Mouse (Mus musculus) forebrain, postnatal 0 days (tissue): ENCODE results near the gene Gm49340. TPM values are rescaled to one million over a fixed set of nuclear protein-coding genes. Genes with fewer than 3 reads are reported as not detected.
"Not testable (repeated sequence)": the region's sequence is repeated elsewhere in the genome, so short reads cannot be mapped to it uniquely, and the experiment has no call there.

Experiments
- ATAC-seq: fragments of 200-750 bp; cut with Nextera tagmentation; 2 replicates; pipeline ENCODE4 v1.8.0; 2017; ENCODE audit warnings: mild to moderate bottlenecking, moderate library complexity
- DNase-seq: peaks from one replicate; pipeline ENCODE4 v3.0.0-alpha.2; 2015
- H3K27ac ChIP-seq: fragments of 300-500 bp; sonication (generic); 2 replicates; pipeline ENCODE4 v1.5.1; 2014; ENCODE audit warnings: low read depth, mild to moderate bottlenecking, antibody characterized with exemption, low read length, moderate library complexity, mixed read lengths
- H3K27me3 ChIP-seq: fragments of 300-500 bp; sonication (generic); 2 replicates; pipeline ENCODE4 v1.6.1; 2014; ENCODE audit warnings: mild to moderate bottlenecking, low read length, mixed read lengths; ENCODE audit not compliant: insufficient read depth
- H3K36me3 ChIP-seq: fragments of 300-500 bp; sonication (generic); 2 replicates; pipeline ENCODE4 v1.6.1; 2014; ENCODE audit warnings: mild to moderate bottlenecking, moderate library complexity; ENCODE audit not compliant: insufficient read depth
- H3K4me1 ChIP-seq: fragments of 300-500 bp; sonication (generic); 2 replicates; pipeline ENCODE4 v1.6.1; 2014; ENCODE audit warnings: antibody characterized with exemption; ENCODE audit not compliant: insufficient read depth
- H3K4me2 ChIP-seq: fragments of 300-500 bp; sonication (generic); 2 replicates; pipeline ENCODE4 v1.6.1; 2014; ENCODE audit warnings: low read depth, mild to moderate bottlenecking, moderate library complexity
- H3K4me3 ChIP-seq: fragments of 300-500 bp; sonication (generic); 2 replicates; pipeline ENCODE4 v1.5.1; 2014; ENCODE audit warnings: low read depth, low read length, mixed read lengths
- H3K9ac ChIP-seq: fragments of 300-500 bp; sonication (generic); 2 replicates; pipeline ENCODE4 v1.6.1; 2014; ENCODE audit warnings: mild to moderate bottlenecking
- H3K9me3 ChIP-seq: fragments of 300-500 bp; sonication (generic); 2 replicates; pipeline ENCODE4 v1.6.1; 2016; ENCODE audit warnings: low read length
- CTCF ChIP-seq: sonication (generic); IDR thresholded peaks from 2 replicates; pipeline ENCODE4 v1.5.1; 2016; ENCODE audit warnings: antibody characterized with exemption, control low read depth, low read depth
- WGBS: fragments of 180-500 bp; shearing (Covaris S2); extraction: QIAGEN DNeasy Blood & Tissue Kit; methylation state at CpG from one replicate; pipeline ENCODE4 v1.1.7; 2014; 5-methylcytosine and 5-hydroxymethylcytosine counted together
- polyA plus RNA-seq: library from polyadenylated mRNA; unstranded; fragments of >200 nt; fragmentation: Nextera tagmentation; extraction: Ambion mirVana; gene quantifications from 2 replicates; pipeline ENCODE4 v1.2.1, GENCODE M21; 2015
- total RNA-seq: library from RNA; depleted of rRNA; stranded (reverse); fragments of >200 nt; gene quantifications from 2 replicates; pipeline ENCODE4 v1.2.3, GENCODE M21; 2014

Gene Gm49340
- total and polyA plus RNA-seq, 2 experiments from 2014 or later, result not detected

DNA sequence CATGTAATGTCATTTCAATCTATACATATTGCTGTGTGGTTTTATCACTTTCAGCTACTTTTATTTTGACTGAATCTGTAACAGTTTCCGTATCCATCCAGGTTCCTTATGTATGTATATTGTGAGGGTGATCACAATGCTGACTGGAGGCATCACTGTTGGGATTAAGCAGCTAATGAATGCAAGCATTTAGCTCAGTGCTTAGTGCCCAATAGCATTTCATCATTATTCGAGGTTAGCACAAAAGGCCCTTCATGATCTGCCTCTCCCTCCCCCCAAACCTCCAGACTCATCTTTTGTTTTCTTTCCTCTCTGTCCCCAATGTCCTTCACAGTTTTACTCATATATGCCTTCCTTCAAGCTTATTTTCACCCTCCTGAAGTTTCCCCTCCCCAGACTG lies 26.4 kb upstream of the Gm49340 start:
- Histone ChIP-seq H3K4me2 (no peak overlapping the region), H3K36me3 (no peaks in the 10 kb centered on the region), H3K9ac (no peak overlapping the region), H3K27ac (no peak overlapping the region), H3K4me1 (no peaks in the 10 kb centered on the region), H3K4me3 (no peak overlapping the region), H3K9me3 (no peaks in the 10 kb centered on the region), H3K27me3 (no peaks in the 10 kb centered on the region)
- WGBS, result 3% methylated on average over 2 of the region's 2 CpGs
- ATAC-seq (no peak), DNase-seq (no peak)
- no peak for TF ChIP-seq CTCF

DNA sequence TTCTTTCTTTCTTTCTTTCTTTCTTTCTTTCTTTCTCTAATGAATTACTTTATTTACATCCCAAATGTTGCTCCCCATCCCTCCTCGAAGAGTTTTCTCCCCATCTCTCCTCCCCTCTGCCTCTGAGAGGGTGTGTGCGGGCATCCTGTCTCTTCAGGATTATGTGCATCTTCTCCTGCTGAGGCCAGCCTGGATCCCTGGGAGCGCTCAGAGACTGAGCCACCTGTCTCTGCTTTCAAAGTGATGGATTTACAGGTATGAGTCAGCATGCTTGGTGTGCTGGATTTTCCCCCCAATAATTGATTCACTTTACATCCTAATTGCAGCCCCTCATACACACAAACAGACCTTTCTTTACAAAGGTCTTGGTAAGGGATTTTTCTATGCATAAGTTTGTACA lies 13.6 kb upstream of the Gm49340 start:
- no peak overlapping the region for H3K9ac ChIP-seq
- TF ChIP-seq CTCF, result no peak
- H3K36me3 ChIP-seq, result no peaks in the 10 kb centered on the region
- H3K27ac ChIP-seq, result no peak overlapping the region
- H3K27me3 ChIP-seq, result no peaks in the 10 kb centered on the region
- H3K9me3 ChIP-seq, result no peaks in the 10 kb centered on the region
- no peak for ATAC-seq
- no peak overlapping the region for H3K4me3 ChIP-seq
- no peak for DNase-seq
- WGBS, result 51% methylated on average over 3 of the region's 3 CpGs
- H3K4me1 ChIP-seq, result no peaks in the 10 kb centered on the region
- no peak overlapping the region for H3K4me2 ChIP-seq

DNA sequence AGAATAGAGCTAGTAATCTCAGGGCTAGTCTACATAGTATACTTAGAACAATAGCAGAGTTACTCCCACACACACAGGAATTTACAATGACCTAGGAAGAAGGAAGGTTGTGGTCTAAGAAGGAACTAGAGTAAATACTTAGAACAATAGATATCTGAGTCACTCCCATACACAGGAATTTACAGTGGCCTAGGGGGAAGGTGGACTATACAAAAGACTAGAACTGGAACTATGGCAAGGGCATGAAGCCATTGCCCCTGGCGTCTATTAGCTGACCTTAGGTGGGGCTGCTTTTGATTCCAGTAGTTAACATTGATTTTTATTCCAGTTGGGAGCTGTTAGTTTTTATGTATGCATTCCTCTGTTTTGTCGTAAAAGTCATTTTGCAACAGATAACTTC lies 11.0 kb upstream of the Gm49340 start:
- H3K4me3 ChIP-seq, H3K9ac ChIP-seq, H3K27me3 ChIP-seq, H3K4me2 ChIP-seq, H3K36me3 ChIP-seq, DNase-seq, H3K4me1 ChIP-seq, H3K27ac ChIP-seq, ATAC-seq, H3K9me3 ChIP-seq: not testable (repeated sequence)
- WGBS, result 88% methylated on average over 2 of the region's 2 CpGs

DNA sequence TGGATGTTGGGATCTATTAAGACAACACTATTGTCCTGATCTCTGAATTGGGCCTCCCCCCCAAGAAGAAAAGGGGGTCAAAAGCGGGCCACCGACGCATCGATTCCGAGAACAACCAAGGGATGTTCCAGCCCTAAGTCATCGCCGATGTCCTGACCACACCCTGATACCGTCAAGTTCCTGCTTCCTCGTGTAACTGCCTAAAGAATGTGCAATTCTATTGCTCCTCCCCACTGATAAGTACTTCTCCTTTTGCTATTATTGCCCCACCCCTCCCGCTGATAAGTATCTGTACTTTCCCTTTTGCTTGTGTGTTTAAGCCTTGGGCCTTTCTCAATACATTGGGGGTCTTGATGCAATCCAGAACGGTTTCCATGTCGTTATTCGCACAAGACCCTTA lies 8.5 kb upstream of the Gm49340 start:
- not testable (repeated sequence) for H3K4me2 ChIP-seq, H3K4me1 ChIP-seq, H3K4me3 ChIP-seq, H3K27me3 ChIP-seq, H3K9me3 ChIP-seq, H3K27ac ChIP-seq, DNase-seq, H3K9ac ChIP-seq, H3K36me3 ChIP-seq, ATAC-seq
- WGBS, result 95% methylated on average over 13 of the region's 13 CpGs

DNA sequence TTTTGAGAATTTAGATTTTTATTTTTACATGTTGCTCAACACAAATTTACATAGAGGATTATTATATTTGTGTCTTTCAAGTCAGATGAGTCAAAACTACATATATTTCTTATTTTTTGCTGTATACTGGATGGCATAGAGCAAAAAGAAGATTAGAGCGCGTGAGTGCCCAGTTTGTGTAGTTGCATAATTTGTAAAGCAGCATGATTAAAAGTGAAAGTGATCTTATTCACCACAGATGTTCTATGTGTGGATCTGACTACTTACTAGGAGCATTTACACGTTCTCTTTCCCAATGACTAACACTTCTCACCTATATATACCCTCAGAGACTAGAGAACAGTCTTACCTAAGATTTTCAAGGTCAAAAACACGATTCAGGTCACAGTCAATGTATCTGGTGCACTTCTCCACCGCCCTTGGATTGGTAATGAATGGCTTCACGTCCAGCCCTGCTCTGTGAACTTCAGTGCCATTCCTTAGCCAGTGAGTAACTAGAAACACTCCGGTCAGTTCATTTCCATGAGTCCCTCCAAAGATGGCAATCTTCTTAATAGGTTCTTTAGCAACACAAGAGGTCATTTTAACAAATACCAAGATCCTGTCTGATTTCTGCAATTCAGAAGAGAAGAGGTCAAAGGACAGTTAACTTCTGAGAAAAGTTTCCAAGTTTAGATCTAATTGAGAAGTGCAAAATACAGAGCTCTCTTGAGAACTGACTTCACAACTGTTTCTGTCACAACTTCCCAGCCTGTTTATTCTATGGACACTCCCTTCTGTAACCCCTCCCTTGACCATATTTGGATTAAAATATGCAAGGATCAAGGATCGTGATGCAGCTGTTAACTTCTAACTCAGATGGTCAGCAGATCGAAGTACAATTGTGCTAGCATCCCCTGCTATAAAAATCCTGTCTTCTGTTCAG lies 5.4 kb upstream of the Gm49340 start:
- H3K27me3 ChIP-seq, result no peaks in the 10 kb centered on the region
- DNase-seq (no peak), ATAC-seq (no peak)
- no peak for TF ChIP-seq CTCF
- H3K36me3 ChIP-seq, result no peaks in the 10 kb centered on the region
- H3K9me3 ChIP-seq, result no peaks in the 10 kb centered on the region
- no peak overlapping the region for H3K4me2 ChIP-seq
- no peaks in the 10 kb centered on the region for H3K4me1 ChIP-seq
- H3K4me3 ChIP-seq, result no peak overlapping the region
- no peak overlapping the region for H3K9ac ChIP-seq
- WGBS, result 71% methylated on average over 9 of the region's 9 CpGs
- H3K27ac ChIP-seq, result no peak overlapping the region

DNA sequence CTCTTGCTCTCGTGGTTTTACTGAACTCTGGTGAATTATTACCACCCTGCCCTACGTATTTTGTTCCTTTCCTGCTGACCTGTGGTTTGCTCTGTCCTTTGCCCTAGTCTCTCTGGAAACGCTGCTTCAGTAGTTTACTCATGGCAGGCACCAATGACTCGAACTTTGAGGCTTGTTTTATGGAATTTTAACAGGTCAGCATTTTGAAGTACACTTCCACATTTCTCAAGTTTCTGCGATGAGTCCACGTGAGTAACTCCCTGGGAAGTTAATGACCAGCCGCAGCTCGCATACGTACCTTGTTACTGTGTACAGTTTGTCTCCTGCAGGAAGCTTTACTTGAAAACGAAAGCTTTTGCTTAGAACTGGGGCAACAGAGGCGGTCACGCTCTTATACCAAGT lies 3.1 kb upstream of the Gm49340 start:
- DNase-seq, result no peak
- Histone ChIP-seq H3K4me3 (no peak overlapping the region), H3K27me3 (no peaks in the 10 kb centered on the region)

DNA sequence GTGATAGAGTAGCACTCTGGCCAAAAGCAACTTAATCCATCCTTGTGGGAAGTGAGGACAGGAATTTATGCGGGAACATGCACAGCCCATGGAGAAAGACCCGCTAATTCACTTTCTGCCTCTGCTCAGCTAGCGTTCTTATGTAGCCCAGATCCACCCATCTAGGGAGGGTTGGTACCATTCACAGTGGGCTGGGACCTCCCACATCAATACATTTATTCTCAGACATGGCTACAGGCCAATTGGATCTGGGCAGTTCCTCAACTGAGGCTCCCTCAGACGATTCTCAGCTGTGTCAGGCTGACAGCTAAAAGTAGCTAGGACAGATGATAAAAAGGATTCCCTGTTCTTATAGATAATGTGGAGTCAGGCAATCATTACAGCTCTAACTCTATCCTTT lies 2.2 kb upstream of the Gm49340 start:
- Histone ChIP-seq H3K9me3 (no peaks in the 10 kb centered on the region), H3K27ac (no peak overlapping the region), H3K4me2 (no peak overlapping the region), H3K36me3 (no peaks in the 10 kb centered on the region), H3K4me1 (no peaks in the 10 kb centered on the region), H3K9ac (no peak overlapping the region), H3K27me3 (no peaks in the 10 kb centered on the region), H3K4me3 (no peak overlapping the region)
- DNase-seq (no peak), ATAC-seq (no peak)
- TF ChIP-seq CTCF, result no peak
- WGBS, result 74% methylated on average over 4 of the region's 4 CpGs

More for the DNA sequence above, 3.1 kb upstream of the Gm49340 start:
- Histone ChIP-seq H3K4me1 (no peaks in the 10 kb centered on the region), H3K27ac (no peak overlapping the region), H3K9ac (no peak overlapping the region), H3K9me3 (no peaks in the 10 kb centered on the region), H3K36me3 (no peaks in the 10 kb centered on the region), H3K4me2 (no peak overlapping the region)
- no peak for TF ChIP-seq CTCF
- WGBS, result 72% methylated on average over 12 of the region's 12 CpGs
- ATAC-seq, result no peak
